In the genomic region with DNA sequence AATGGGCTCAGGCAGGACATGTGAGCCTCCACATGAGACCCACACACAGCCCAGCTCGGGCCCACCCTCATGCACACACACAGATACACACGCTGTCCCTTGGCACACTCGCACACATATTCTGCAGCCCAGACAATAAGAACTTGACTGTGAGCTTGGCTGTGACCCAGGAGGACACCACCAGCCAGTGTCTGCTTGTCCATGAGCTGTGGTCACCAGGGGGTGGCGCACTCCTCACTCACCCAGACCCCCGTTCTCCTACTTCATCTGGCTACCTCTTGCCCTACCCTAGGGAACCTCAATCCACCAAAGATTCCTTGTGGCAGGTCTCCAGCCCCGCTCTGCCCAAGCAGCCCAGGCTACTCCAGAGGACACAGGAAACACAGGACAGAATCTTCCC, we compare ENCODE assay signal across 13 mouse cellular contexts.
DNase-seq lines count a peak whose midpoint lies in the region; ATAC-seq lines count a peak whose summit lies in the region.
"Had no signal": no experiment of that assay in that cellular context is flagged by ENCODE, and none has a peak within 500 bp of the region (broad histone marks: within the 10 kb centered on the region; RNA-seq: fewer than 3 reads in every experiment).

No protein-coding gene starts in this region.

- no peaks in the 10 kb centered on the region for H3K9me3 ChIP-seq in hindbrain, embryonic 14.5 days (ENCODE audit: control insufficient read depth, low read length)
- no peaks in the 10 kb centered on the region for H3K9me3 ChIP-seq in hindbrain, embryonic 12.5 days (replicated peaks)
- H3K9me3 ChIP-seq: limb, embryonic 12.5 days; neural tube, embryonic 12.5 days had no signal

- no peak for DNase-seq in hindbrain, embryonic 14.5 days (ENCODE audit: low spot score)
- peak; percentile 32 for DNase-seq in thymus, postnatal 4 days
- DNase-seq in thymus, postnatal 36 days: no peak
- DNase-seq in cerebellum, postnatal 25 days: peak; percentile 81 to 86
- no peak for DNase-seq in spleen, postnatal 10 days (ENCODE audit: low spot score in 2 of 2)
- no peak for DNase-seq in urinary bladder, postnatal 36 days (ENCODE audit: low spot score in 2 of 2)
- no peak for DNase-seq in urinary bladder, postnatal 4 days (ENCODE audit: low spot score in 2 of 2)
- DNase-seq: lung, postnatal 36 days; right cerebral cortex, postnatal 14 days had no signal

- H3K27me3 ChIP-seq in hindbrain, embryonic 14.5 days (ENCODE audit: control insufficient read depth, insufficient read depth, low read length): no peaks in the 10 kb centered on the region
- H3K27me3 ChIP-seq in hindbrain, embryonic 12.5 days: no peaks in the 10 kb centered on the region
- H3K27me3 ChIP-seq: neural tube, embryonic 12.5 days had no signal

- H3K9ac ChIP-seq in hindbrain, embryonic 14.5 days: no peak overlapping the region
- no peak overlapping the region for H3K9ac ChIP-seq in hindbrain, embryonic 12.5 days
- H3K9ac ChIP-seq: limb, embryonic 12.5 days; neural tube, embryonic 12.5 days had no signal

- H3K4me1 ChIP-seq in hindbrain, embryonic 14.5 days (replicated peaks; ENCODE audit: control insufficient read depth, insufficient read depth, low read length): peaks cover 8% of the 10 kb centered on the region
- H3K4me1 ChIP-seq in hindbrain, embryonic 12.5 days: peaks cover 19% of the 10 kb centered on the region

- H3K36me3 ChIP-seq in hindbrain, embryonic 14.5 days (replicated peaks; ENCODE audit: control insufficient read depth, insufficient read depth): no peaks in the 10 kb centered on the region
- no peaks in the 10 kb centered on the region for H3K36me3 ChIP-seq in hindbrain, embryonic 12.5 days
- H3K36me3 ChIP-seq: G1E; limb, embryonic 12.5 days; neural tube, embryonic 12.5 days had no signal

- H3K4me2 ChIP-seq in hindbrain, embryonic 14.5 days (replicated peaks): no peak overlapping the region
- H3K4me2 ChIP-seq in hindbrain, embryonic 12.5 days (replicated peaks): no peak overlapping the region
- H3K4me2 ChIP-seq: limb, embryonic 12.5 days; neural tube, embryonic 12.5 days had no signal

- no peak overlapping the region for H3K4me3 ChIP-seq in hindbrain, embryonic 14.5 days (replicated peaks; ENCODE audit: low read length)
- no peak overlapping the region for H3K4me3 ChIP-seq in hindbrain, embryonic 12.5 days
- H3K4me3 ChIP-seq: limb, embryonic 12.5 days; neural tube, embryonic 12.5 days had no signal

- 0 out of 2 replicates have a peak, but pooled peaks have one; percentile 22 for ATAC-seq in hindbrain, embryonic 14.5 days (ENCODE audit: low FRiP score)
- ATAC-seq in hindbrain, embryonic 12.5 days (ENCODE audit: low FRiP score): no peak

- WGBS in hindbrain, embryonic 14.5 days: 57% methylated on average over 6 of the region's 6 CpGs
- WGBS in hindbrain, embryonic 12.5 days: 56% methylated on average over 6 of the region's 6 CpGs

- H3K27ac ChIP-seq in hindbrain, embryonic 14.5 days: no peak overlapping the region
- H3K27ac ChIP-seq in hindbrain, embryonic 12.5 days: no peak overlapping the region
- H3K27ac ChIP-seq: limb, embryonic 12.5 days; neural tube, embryonic 12.5 days had no signal

Comparison
In these comparisons a context has a peak if more than half of its experiments do, and no peak if none do; other contexts are left out.
1. DNase-seq: peak in thymus, postnatal 4 days (single experiment) and cerebellum, postnatal 25 days (2 of 2); none in hindbrain, embryonic 14.5 days (single experiment), thymus, postnatal 36 days (0 of 2), spleen, postnatal 10 days (0 of 2), urinary bladder, postnatal 36 days (0 of 2) and urinary bladder, postnatal 4 days (0 of 2).